Mouse (Mus musculus): Measurements from ENCODE around the gene Cfap221.

Gene Cfap221

GRCm38 (mm10) chr1:119996798-119997581 is at the start of gene Cfap221:
Gene Cfap221, minus strand, starts transcription at chr1:119997234.
- peak; percentile 28 for DNase-seq (ENCODE audit: low read depth, low spot score)

- no peak for DNase-seq (ENCODE audit: low read depth, low spot score)
Observed at GRCm38 (mm10) chr1:120044584-120044983, 47.5 kb upstream of the Cfap221 start.

- DNase-seq (ENCODE audit: low read depth, low spot score): no peak
Observed at GRCm38 (mm10) chr1:120042421-120042820, 45.4 kb upstream of the Cfap221 start.

- no peak for DNase-seq (ENCODE audit: low read depth, low spot score)
Observed at GRCm38 (mm10) chr1:120038594-120038993, 41.6 kb upstream of the Cfap221 start.

- DNase-seq (ENCODE audit: low read depth, low spot score): peak; percentile 24
Observed at GRCm38 (mm10) chr1:120037021-120037683, 40.1 kb upstream of the Cfap221 start.

GRCm38 (mm10) chr1:120035456-120036034 is 38.5 kb upstream of the Cfap221 start:
- DNase-seq (ENCODE audit: low read depth, low spot score): no peak

GRCm38 (mm10) chr1:120034793-120035192 is 37.8 kb upstream of the Cfap221 start:
- DNase-seq (ENCODE audit: low read depth, low spot score): no peak

- no peak for DNase-seq (ENCODE audit: low read depth, low spot score)
Observed at GRCm38 (mm10) chr1:120033469-120033854, 36.4 kb upstream of the Cfap221 start.

- no peak for DNase-seq (ENCODE audit: low read depth, low spot score)
Observed at GRCm38 (mm10) chr1:120032804-120033468, 35.9 kb upstream of the Cfap221 start.

- no peak for DNase-seq (ENCODE audit: low read depth, low spot score)
Observed at GRCm38 (mm10) chr1:120030474-120030873, 33.4 kb upstream of the Cfap221 start.

GRCm38 (mm10) chr1:120027693-120028092 is 30.7 kb upstream of the Cfap221 start:
- no peak for DNase-seq (ENCODE audit: low read depth, low spot score)

- DNase-seq (ENCODE audit: low read depth, low spot score): no peak
Observed at GRCm38 (mm10) chr1:120025050-120025439, 28.0 kb upstream of the Cfap221 start.

- no peak for DNase-seq (ENCODE audit: low read depth, low spot score)
Observed at GRCm38 (mm10) chr1:120024331-120025049, 27.5 kb upstream of the Cfap221 start.

GRCm38 (mm10) chr1:120021951-120022350 is 24.9 kb upstream of the Cfap221 start:
- no peak for DNase-seq (ENCODE audit: low read depth, low spot score)

- no peak for DNase-seq (ENCODE audit: low read depth, low spot score)
Observed at GRCm38 (mm10) chr1:120020322-120020897, 23.4 kb upstream of the Cfap221 start.

- DNase-seq (ENCODE audit: low read depth, low spot score): no peak
Observed at GRCm38 (mm10) chr1:120019428-120019827, 22.4 kb upstream of the Cfap221 start.

GRCm38 (mm10) chr1:120018900-120019299 is 21.9 kb upstream of the Cfap221 start:
- DNase-seq (ENCODE audit: low read depth, low spot score): no peak

- no peak for DNase-seq (ENCODE audit: low read depth, low spot score)
Observed at GRCm38 (mm10) chr1:120016240-120016639, 19.2 kb upstream of the Cfap221 start.

- no peak for DNase-seq (ENCODE audit: low read depth, low spot score)
Observed at GRCm38 (mm10) chr1:120013111-120013510, 16.1 kb upstream of the Cfap221 start.

- no peak for DNase-seq (ENCODE audit: low read depth, low spot score)
Observed at GRCm38 (mm10) chr1:120012638-120013037, 15.6 kb upstream of the Cfap221 start.

Measured in brain, embryonic 18.5 days (tissue).